Mouse (Mus musculus): ENCODE data around the gene Rcan2. TPM values are rescaled to one million over a fixed set of nuclear protein-coding genes. Genes with fewer than 3 reads are reported as not detected.

The Rcan2 gene
- 0.01 TPM in 1 of 2 replicates, not detected in the other for polyA plus RNA-seq (2012)

DNA sequence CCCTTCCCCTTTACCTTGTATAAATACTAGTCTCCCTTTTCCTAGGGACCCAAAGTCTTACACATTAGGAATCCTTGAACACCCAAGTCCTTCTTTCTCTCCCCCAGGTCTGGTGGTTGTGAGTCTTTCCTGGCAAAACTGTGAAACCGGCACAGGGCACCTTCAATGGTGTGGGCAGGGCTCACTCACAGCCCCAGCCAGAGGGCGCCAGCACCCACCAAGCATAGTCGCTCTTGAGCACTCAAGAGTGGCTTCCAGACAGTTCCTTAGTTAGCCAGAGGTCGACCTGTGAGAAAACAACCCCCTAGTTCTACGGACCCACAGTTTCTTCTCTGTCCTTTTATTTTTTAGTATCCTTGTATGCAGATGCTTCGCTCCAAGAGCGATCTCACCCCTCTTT lies at the start of gene Rcan2:
TSS of gene Rcan2 (plus strand) at position 275 of the 400 bp plus-strand sequence.
- Histone ChIP-seq H3K36me3 (ENCODE audit: control insufficient read depth) (no peaks in the 10 kb centered on the region), H3K4me1 (ENCODE audit: control insufficient read depth) (no peaks in the 10 kb centered on the region; the same call in 1 of the 2 replicates), H3K4me3 (replicated peaks) (peak within 1 kb of the TSS; percentile 41), H3K27me3 (ENCODE audit: control insufficient read depth) (peaks cover 19% of the 10 kb centered on the region), H3K9me3 (ENCODE audit: control insufficient read depth, low read length) (no peaks in the 10 kb centered on the region)
- no peak for TF ChIP-seq TAL1 (IDR thresholded peaks at IDR 0.05; ENCODE audit: low read length)
- no peak for TF ChIP-seq GATA1 (IDR thresholded peaks at IDR 0.05; ENCODE audit: low read length)

DNA sequence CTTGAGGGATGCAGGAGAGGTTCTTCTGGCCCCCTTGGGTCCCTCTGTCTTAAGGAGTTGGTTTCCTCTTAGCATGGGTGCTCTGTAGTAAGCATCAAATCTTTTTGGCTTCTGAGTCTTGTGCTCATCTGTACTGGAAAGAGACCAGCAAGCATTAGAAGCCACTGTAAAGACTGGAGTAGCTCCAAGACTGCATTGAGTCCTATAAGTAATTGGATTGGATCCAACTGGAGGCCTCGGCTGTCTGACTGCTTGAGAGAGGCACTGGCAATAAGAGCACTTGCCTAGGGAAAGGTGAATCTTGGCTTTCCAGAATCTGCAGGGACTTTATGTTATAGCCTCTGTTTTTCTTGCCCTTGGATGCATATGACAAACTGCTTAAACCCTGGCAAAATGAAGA lies 48.3 kb upstream of the Rcan2 start:
- Histone ChIP-seq H3K27me3 (ENCODE audit: control insufficient read depth) (no peaks in the 10 kb centered on the region), H3K4me1 (ENCODE audit: control insufficient read depth) (no peaks in the 10 kb centered on the region), H3K4me3 (replicated peaks) (no peak overlapping the region), H3K9me3 (ENCODE audit: control insufficient read depth, low read length) (peaks cover 2% of the 10 kb centered on the region; the same call in 1 of the 2 replicates), H3K36me3 (ENCODE audit: control insufficient read depth) (no peaks in the 10 kb centered on the region)
- TF ChIP-seq GATA1 (IDR thresholded peaks at IDR 0.05; ENCODE audit: low read length): no peak

DNA sequence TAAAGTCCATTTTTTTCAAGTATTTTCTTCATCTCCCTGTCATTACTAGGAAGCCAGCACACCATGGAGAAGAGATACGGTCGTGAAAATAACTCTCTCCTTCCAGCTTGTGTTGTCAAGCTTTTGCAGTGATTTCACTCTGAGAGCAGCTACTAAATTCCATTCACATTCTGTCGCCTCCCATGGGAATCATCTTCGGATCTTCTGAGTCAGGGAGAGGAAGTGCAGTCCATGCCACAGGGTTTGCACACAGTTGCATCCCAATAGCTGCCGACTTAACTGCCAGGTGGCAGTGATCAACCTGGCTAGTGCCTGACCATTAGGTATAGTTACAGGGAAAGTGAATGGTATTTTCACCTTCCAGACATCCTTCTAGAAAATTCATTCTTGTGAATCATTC lies 46.5 kb upstream of the Rcan2 start:
- Histone ChIP-seq H3K27me3 (ENCODE audit: control insufficient read depth) (no peaks in the 10 kb centered on the region), H3K9me3 (ENCODE audit: control insufficient read depth, low read length) (peaks cover 2% of the 10 kb centered on the region; the same call in 1 of the 2 replicates), H3K4me3 (replicated peaks) (no peak overlapping the region), H3K36me3 (ENCODE audit: control insufficient read depth) (no peaks in the 10 kb centered on the region), H3K4me1 (ENCODE audit: control insufficient read depth) (no peaks in the 10 kb centered on the region)
- no peak for TF ChIP-seq TAL1 (IDR thresholded peaks at IDR 0.05; ENCODE audit: low read length)

DNA sequence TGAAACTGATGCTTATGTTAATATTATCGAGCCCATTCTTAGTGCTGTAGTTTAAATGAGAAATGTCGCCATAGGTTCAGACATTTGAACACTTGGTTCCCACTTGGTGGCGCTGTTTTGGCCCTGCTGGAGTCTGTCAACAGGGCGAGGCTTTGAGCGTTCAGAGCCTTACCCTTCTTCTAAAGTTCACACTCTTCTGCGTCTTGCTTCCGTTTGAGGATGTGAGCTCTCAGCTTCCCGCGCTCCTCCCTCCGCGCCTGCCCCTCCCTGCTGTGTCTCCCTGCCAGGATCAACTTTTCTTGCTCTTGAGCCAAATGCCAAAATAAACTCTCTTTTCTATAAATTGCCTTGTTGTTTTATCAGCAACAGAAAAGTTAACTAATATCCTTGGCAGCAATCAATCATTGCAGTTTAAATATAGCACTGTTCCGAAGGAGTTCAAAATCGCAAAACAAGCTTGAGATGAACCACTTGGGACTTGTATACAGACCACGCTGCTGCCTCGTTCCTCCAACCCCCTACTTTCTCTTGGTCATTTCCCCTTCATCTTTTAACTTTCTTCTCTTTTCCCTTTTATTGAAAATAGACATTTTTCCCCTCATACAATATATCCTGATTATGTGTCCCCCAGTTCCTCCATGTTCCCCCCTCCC lies 42.4 kb upstream of the Rcan2 start:
- no peak for TF ChIP-seq GATA1 (IDR thresholded peaks at IDR 0.05; ENCODE audit: low read length)
- no peak for TF ChIP-seq TAL1 (IDR thresholded peaks at IDR 0.05; ENCODE audit: low read length)
- Histone ChIP-seq H3K36me3 (ENCODE audit: control insufficient read depth) (no peaks in the 10 kb centered on the region), H3K9me3 (ENCODE audit: control insufficient read depth, low read length) (peaks cover 2% of the 10 kb centered on the region; the same call in 1 of the 2 replicates)

DNA sequence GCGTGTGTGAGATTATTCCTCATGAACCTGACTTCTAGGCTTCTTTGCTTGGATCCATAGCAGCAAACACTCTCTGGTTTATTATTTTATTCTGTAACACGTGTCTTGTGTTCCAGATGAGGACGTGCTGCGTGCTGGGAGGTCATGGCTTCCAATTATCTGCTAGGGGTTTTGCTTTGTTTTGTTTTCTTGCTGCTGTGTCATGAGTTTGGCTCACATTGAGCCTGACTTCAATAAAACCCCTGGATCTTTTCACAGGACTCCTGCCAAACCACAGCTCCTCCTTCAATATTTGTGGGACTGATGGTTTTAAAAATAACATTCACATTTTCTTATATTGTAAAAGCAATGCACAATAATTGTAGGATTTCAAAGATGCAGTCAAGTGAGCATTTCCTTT lies 16.6 kb upstream of the Rcan2 start:
- H3K27me3 ChIP-seq (ENCODE audit: control insufficient read depth): no peaks in the 10 kb centered on the region
- peaks cover 2% of the 10 kb centered on the region; the same call in 1 of the 2 replicates for H3K9me3 ChIP-seq (ENCODE audit: control insufficient read depth, low read length)
- H3K4me3 ChIP-seq (replicated peaks): no peak overlapping the region
- no peaks in the 10 kb centered on the region for H3K4me1 ChIP-seq (ENCODE audit: control insufficient read depth)
- no peaks in the 10 kb centered on the region for H3K36me3 ChIP-seq (ENCODE audit: control insufficient read depth)
- no peak for TF ChIP-seq GATA1 (IDR thresholded peaks at IDR 0.05; ENCODE audit: low read length)
- TF ChIP-seq TAL1 (IDR thresholded peaks at IDR 0.05; ENCODE audit: low read length): no peak

More for the DNA sequence above, 42.4 kb upstream of the Rcan2 start:
- Histone ChIP-seq H3K27me3 (ENCODE audit: control insufficient read depth) (no peaks in the 10 kb centered on the region), H3K4me3 (replicated peaks) (no peak overlapping the region), H3K4me1 (ENCODE audit: control insufficient read depth) (no peaks in the 10 kb centered on the region)

DNA sequence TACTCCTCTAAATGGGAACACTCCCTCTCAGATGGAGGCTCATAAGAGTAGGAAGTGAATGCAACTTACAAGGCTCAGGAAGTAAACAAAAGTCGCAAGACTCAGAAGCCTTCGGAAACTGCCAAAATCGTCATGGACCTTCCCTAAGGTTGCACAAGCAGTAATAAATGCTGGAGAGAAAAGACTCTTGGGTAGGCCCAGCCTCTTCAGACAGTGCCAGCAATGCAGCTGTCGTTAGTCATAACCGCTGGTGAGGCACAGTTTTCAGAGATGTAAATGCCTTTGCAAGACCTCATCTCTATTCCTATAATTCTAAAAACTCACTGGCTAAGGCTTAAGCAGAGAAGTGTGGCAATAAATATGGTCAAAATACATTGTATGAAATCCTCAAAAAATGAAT lies 12.9 kb upstream of the Rcan2 start:
- H3K36me3 ChIP-seq (ENCODE audit: control insufficient read depth): no peaks in the 10 kb centered on the region
- no peak overlapping the region for H3K4me3 ChIP-seq (replicated peaks)
- TF ChIP-seq GATA1 (IDR thresholded peaks at IDR 0.05; ENCODE audit: low read length): no peak
- no peak for TF ChIP-seq TAL1 (IDR thresholded peaks at IDR 0.05; ENCODE audit: low read length)
- no peaks in the 10 kb centered on the region for H3K9me3 ChIP-seq (ENCODE audit: control insufficient read depth, low read length)
- H3K4me1 ChIP-seq (ENCODE audit: control insufficient read depth): no peaks in the 10 kb centered on the region
- H3K27me3 ChIP-seq (ENCODE audit: control insufficient read depth): no peaks in the 10 kb centered on the region

DNA sequence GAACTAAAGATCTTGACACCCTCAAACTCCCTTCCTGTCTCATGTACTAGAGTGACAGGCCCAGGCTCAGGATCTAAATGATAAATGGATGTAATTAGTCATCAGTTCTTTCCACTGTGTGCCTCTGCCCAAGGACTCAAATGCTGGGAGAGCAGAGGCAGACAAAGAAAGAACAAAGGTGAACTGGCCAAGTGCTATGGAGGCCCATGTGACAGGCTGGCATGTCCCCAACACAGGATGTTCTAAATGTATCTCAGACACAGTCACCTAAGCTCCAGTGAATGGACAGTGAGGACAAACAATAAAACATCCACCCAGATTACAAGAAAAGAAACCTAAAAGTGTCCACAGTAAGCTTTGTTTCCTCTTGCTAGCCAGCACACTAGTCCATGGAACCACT lies 11.8 kb upstream of the Rcan2 start:
- no peaks in the 10 kb centered on the region for H3K9me3 ChIP-seq (ENCODE audit: control insufficient read depth, low read length)
- no peaks in the 10 kb centered on the region for H3K36me3 ChIP-seq (ENCODE audit: control insufficient read depth)
- TF ChIP-seq GATA1 (IDR thresholded peaks at IDR 0.05; ENCODE audit: low read length) (no peak), TAL1 (IDR thresholded peaks at IDR 0.05; ENCODE audit: low read length) (no peak)
- no peaks in the 10 kb centered on the region for H3K4me1 ChIP-seq (ENCODE audit: control insufficient read depth)
- H3K4me3 ChIP-seq (replicated peaks): no peak overlapping the region
- no peaks in the 10 kb centered on the region for H3K27me3 ChIP-seq (ENCODE audit: control insufficient read depth)

DNA sequence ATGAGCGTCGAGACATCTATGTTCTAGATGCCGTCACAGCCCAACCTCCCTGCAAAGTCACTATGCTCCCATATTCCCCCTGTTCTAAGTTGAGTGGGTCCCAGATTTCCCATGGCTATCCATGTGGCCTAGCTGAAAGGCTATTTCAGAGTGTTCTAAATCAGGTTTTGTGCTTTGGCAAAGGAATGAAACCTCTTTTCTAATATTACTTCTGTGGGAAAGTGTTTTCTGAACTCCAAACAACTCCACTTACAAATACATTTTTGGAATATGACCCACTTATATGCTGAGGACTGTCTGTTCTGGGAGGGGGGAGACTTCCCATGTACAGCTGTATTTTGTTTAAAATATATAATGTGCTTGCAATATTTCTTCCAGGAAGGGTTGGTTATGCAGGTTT lies 9.4 kb upstream of the Rcan2 start:
- H3K9me3 ChIP-seq (ENCODE audit: control insufficient read depth, low read length): no peaks in the 10 kb centered on the region
- H3K27me3 ChIP-seq (ENCODE audit: control insufficient read depth): no peaks in the 10 kb centered on the region
- no peak for TF ChIP-seq TAL1 (IDR thresholded peaks at IDR 0.05; ENCODE audit: low read length)
- TF ChIP-seq GATA1 (IDR thresholded peaks at IDR 0.05; ENCODE audit: low read length): no peak
- H3K4me1 ChIP-seq (ENCODE audit: control insufficient read depth): no peaks in the 10 kb centered on the region
- H3K36me3 ChIP-seq (ENCODE audit: control insufficient read depth): no peaks in the 10 kb centered on the region
- no peak overlapping the region for H3K4me3 ChIP-seq (replicated peaks)

DNA sequence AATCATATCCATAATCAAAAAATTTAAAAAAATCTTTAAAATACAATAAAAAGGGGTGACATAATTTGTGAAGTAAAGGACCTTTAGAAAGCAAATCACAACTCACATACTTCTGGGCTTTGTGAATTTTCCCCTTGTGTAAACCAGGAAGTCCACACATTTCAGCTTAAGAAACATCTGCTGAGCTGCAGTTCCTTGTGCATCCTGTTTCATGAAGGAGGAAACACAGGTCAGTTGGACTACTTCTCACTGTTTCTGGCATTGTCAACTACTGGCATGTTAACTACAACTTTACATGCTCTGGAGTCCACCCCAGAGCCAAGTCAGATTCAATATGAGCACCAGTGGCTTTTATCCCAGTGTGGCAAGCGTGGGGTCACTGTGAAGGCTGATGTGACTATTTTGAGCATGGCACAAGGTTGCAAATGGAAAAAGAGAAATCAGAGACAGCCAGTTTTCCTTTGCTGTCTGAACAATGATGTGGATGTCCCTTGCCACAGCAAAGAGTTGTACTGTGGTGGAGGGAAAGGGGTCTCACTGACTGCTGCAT lies 6.3 kb upstream of the Rcan2 start:
- Histone ChIP-seq H3K4me3 (replicated peaks) (no peak overlapping the region), H3K27me3 (ENCODE audit: control insufficient read depth) (no peaks in the 10 kb centered on the region), H3K4me1 (ENCODE audit: control insufficient read depth) (no peaks in the 10 kb centered on the region), H3K36me3 (ENCODE audit: control insufficient read depth) (no peaks in the 10 kb centered on the region), H3K9me3 (ENCODE audit: control insufficient read depth, low read length) (no peaks in the 10 kb centered on the region)
- no peak for TF ChIP-seq TAL1 (IDR thresholded peaks at IDR 0.05; ENCODE audit: low read length)
- no peak for TF ChIP-seq GATA1 (IDR thresholded peaks at IDR 0.05; ENCODE audit: low read length)
